Mouse (Mus musculus) cortical plate, adult 2 months (tissue): ENCODE measurements around the gene S100pbp.

Experiments
- CTCF ChIP-seq: fragments of 200-500 bp; IDR thresholded peaks from 2 replicates; pipeline ENCODE4 v1.5.1; 2011; ENCODE audit warnings: mild to moderate bottlenecking, control low read depth, low read length; ENCODE audit not compliant: insufficient read depth; ENCODE audit errors: extremely low read depth
- POLR2A ChIP-seq: fragments of 200-500 bp; IDR thresholded peaks from 2 replicates; pipeline ENCODE4 v1.6.1; 2011; ENCODE audit warnings: mild to moderate bottlenecking, low read length, control low read depth; ENCODE audit not compliant: insufficient read depth; ENCODE audit errors: extremely low read depth

DNA sequence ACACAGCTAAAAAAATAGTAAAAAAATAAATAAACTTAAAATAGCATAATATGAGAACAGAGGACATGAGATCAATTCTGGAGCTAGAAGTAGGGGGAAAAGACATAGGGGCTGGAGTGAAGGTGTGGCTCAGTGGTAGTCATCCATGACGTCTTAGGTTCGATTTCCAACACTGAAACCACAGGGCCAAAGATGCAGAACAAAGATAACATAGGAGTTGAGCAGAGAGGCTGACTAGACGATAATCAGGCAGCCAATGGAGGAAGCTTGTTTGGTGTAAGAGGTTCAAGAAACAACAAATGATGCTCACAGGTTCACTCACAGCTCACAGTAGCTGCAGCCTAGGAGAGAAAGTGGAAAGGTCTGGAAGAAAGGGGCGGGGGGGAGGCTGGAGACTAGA is 48.7 kb downstream of the S100pbp start:
- TF ChIP-seq CTCF (no peak), POLR2A (no peak)
